Mouse (Mus musculus) liver, postnatal 0 days (tissue): ENCODE data around the gene Fam189a1.

ENCODE experiments used
- CTCF ChIP-seq: sonication (generic); IDR thresholded peaks from 2 replicates; pipeline ENCODE4 v1.5.1; 2016; ENCODE audit warnings: antibody characterized with exemption, low read depth
- EP300 ChIP-seq: IDR thresholded peaks from 2 replicates; pipeline ENCODE4 v1.6.1; 2016; ENCODE audit warnings: antibody characterized with exemption, low read depth, mild to moderate bottlenecking

- TF ChIP-seq CTCF (no peak), EP300 (no peak)
Observed at GRCm38 (mm10) chr7:64840946-64841659, 315.3 kb downstream of the Fam189a1 start.
